Mouse (Mus musculus) testis, adult 2 months (tissue): ENCODE results near the gene Zbtb22. TPM values are rescaled to one million over a fixed set of nuclear protein-coding genes. Genes with fewer than 3 reads are reported as not detected.

Experiments
- H3K27ac ChIP-seq: fragments of 200-500 bp; 2 replicates; pipeline ENCODE4 v1.5.1; 2012; ENCODE audit warnings: low read depth, low read length; ENCODE audit not compliant: control insufficient read depth, insufficient read depth
- H3K27me3 ChIP-seq: fragments of 200-500 bp; 2 replicates; pipeline ENCODE4 v1.6.1; 2012; ENCODE audit warnings: mild to moderate bottlenecking, low read length, moderate library complexity; ENCODE audit not compliant: control insufficient read depth, insufficient read depth
- H3K36me3 ChIP-seq: fragments of 200-500 bp; 2 replicates; pipeline ENCODE4 v1.6.1; 2012; ENCODE audit warnings: mild to moderate bottlenecking, low read length; ENCODE audit not compliant: control insufficient read depth, insufficient read depth
- H3K4me1 ChIP-seq: fragments of 200-500 bp; 2 replicates; pipeline ENCODE4 v1.6.1; 2012; ENCODE audit warnings: low read length; ENCODE audit not compliant: control insufficient read depth, insufficient read depth
- H3K4me3 ChIP-seq: fragments of 200-500 bp; 2 replicates; pipeline ENCODE4 v1.5.1; 2012; ENCODE audit warnings: low read depth, mild to moderate bottlenecking, low read length, moderate library complexity, mixed read lengths; ENCODE audit not compliant: control insufficient read depth
- CTCF ChIP-seq: fragments of 200-500 bp; IDR thresholded peaks from 2 replicates; pipeline ENCODE4 v1.5.1; 2012; ENCODE audit warnings: low read depth, mild to moderate bottlenecking, inconsistent platforms, low read length, moderate library complexity; ENCODE audit not compliant: control insufficient read depth, insufficient read depth, insufficient replicate concordance
- POLR2A ChIP-seq: fragments of 200-500 bp; IDR thresholded peaks from 2 replicates; pipeline ENCODE4 v1.6.1; 2012; ENCODE audit warnings: low read depth, mild to moderate bottlenecking, inconsistent platforms, low read length, moderate library complexity; ENCODE audit not compliant: control insufficient read depth
- polyA plus RNA-seq: library from polyadenylated mRNA; depleted of rRNA; stranded (reverse); fragments of >200 nt; gene quantifications from 2 replicates; pipeline ENCODE4 v1.2.3, GENCODE M21; 2012; rRNA removed

Gene Zbtb22
- polyA plus RNA-seq, 1 experiment: 66.5 TPM

- no peaks in the 10 kb centered on the region for H3K27me3 ChIP-seq
- no peaks in the 10 kb centered on the region for H3K36me3 ChIP-seq
- no peaks in the 10 kb centered on the region; the same call in none of the 2 replicates for H3K4me1 ChIP-seq
- H3K4me3 ChIP-seq: no peak overlapping the region
- H3K27ac ChIP-seq: no peak overlapping the region
- TF ChIP-seq CTCF (no peak), POLR2A (no peak)
Measured at GRCm38 (mm10) chr17:33965082-33965845, 49.6 kb downstream of the Zbtb22 start.

- H3K4me3 ChIP-seq: no peak overlapping the region
- no peaks in the 10 kb centered on the region for H3K36me3 ChIP-seq
- TF ChIP-seq POLR2A (no peak), CTCF (no peak)
- H3K4me1 ChIP-seq: no peaks in the 10 kb centered on the region; the same call in none of the 2 replicates
- H3K27me3 ChIP-seq: no peaks in the 10 kb centered on the region
- H3K27ac ChIP-seq: no peak overlapping the region
Measured at GRCm38 (mm10) chr17:33965846-33966550, 50.3 kb downstream of the Zbtb22 start.

- no peak overlapping the region for H3K27ac ChIP-seq
- no peaks in the 10 kb centered on the region; the same call in none of the 2 replicates for H3K4me1 ChIP-seq
- TF ChIP-seq CTCF: peak; percentile 93
- no peak for TF ChIP-seq POLR2A
- H3K27me3 ChIP-seq: no peaks in the 10 kb centered on the region
- no peaks in the 10 kb centered on the region for H3K36me3 ChIP-seq
- H3K4me3 ChIP-seq: no peak overlapping the region
Measured at GRCm38 (mm10) chr17:33968489-33968888, 52.8 kb downstream of the Zbtb22 start.

Other genes starting within 250 kb of the Zbtb22 start
- gene Hnrnpm, start 229.0 kb upstream of the Zbtb22 start, polyA plus RNA-seq: 75.6 and 92.2 TPM in 2 replicates
- gene March2, start 197.2 kb upstream of the Zbtb22 start, polyA plus RNA-seq: 92.4 and 96.3 TPM in 2 replicates
- gene Rab11b, start 155.4 kb upstream of the Zbtb22 start, polyA plus RNA-seq: 184 and 196 TPM in 2 replicates
- 3.3 and 4.3 TPM in 2 replicates for gene Angptl4, start 134.1 kb upstream of the Zbtb22 start, polyA plus RNA-seq
- 146 and 156 TPM in 2 replicates for gene Kank3, start 105.4 kb upstream of the Zbtb22 start, polyA plus RNA-seq
- 716 and 819 TPM in 2 replicates for gene Rps28, start 91.3 kb upstream of the Zbtb22 start, polyA plus RNA-seq
- gene Ndufa7, start 91.3 kb upstream of the Zbtb22 start, polyA plus RNA-seq: 601 and 663 TPM in 2 replicates
- 264 and 291 TPM in 2 replicates for gene Cd320, start 72.8 kb upstream of the Zbtb22 start, polyA plus RNA-seq
- not detected in 2 replicates for gene Gm7029, start 42.1 kb upstream of the Zbtb22 start, polyA plus RNA-seq
- 7.7 and 8.6 TPM in 2 replicates for gene Kifc1, start 25.2 kb upstream of the Zbtb22 start, polyA plus RNA-seq
- not detected in 2 replicates for gene Platr17, start 10.8 kb upstream of the Zbtb22 start, polyA plus RNA-seq
- 157 and 183 TPM in 2 replicates for gene Daxx, start 6.5 kb upstream of the Zbtb22 start, polyA plus RNA-seq
- 71.7 and 80.8 TPM in 2 replicates for gene Tapbp, start within 50 bp of the Zbtb22 start, polyA plus RNA-seq
- gene Rgl2, start 13.6 kb downstream of the Zbtb22 start, polyA plus RNA-seq: 83.4 and 93.0 TPM in 2 replicates
- 54.8 and 58.7 TPM in 2 replicates for gene Pfdn6, start 24.4 kb downstream of the Zbtb22 start, polyA plus RNA-seq
- 25.1 and 25.4 TPM in 2 replicates for gene Wdr46, start 24.8 kb downstream of the Zbtb22 start, polyA plus RNA-seq
- gene B3galt4, start 35.6 kb downstream of the Zbtb22 start, polyA plus RNA-seq: 9.1 and 10.4 TPM in 2 replicates
- 45.7 and 48.5 TPM in 2 replicates for gene Vps52, start 39.9 kb downstream of the Zbtb22 start, polyA plus RNA-seq
- 212 and 239 TPM in 2 replicates for gene Rps18, start 40.1 kb downstream of the Zbtb22 start, polyA plus RNA-seq
- 276 and 298 TPM in 2 replicates for gene H2-K1, start 84.4 kb downstream of the Zbtb22 start, polyA plus RNA-seq
- gene Ring1, start 108.8 kb downstream of the Zbtb22 start, polyA plus RNA-seq: 27.8 and 31.4 TPM in 2 replicates
- 24.5 and 25.0 TPM in 2 replicates for gene H2-Ke6, start 112.2 kb downstream of the Zbtb22 start, polyA plus RNA-seq
- gene Slc39a7, start 115.8 kb downstream of the Zbtb22 start, polyA plus RNA-seq: 33.4 and 36.3 TPM in 2 replicates
- gene Rxrb, start 115.9 kb downstream of the Zbtb22 start, polyA plus RNA-seq: 25.5 and 28.0 TPM in 2 replicates
- 2.4 and 2.8 TPM in 2 replicates for gene Col11a2, start 123.5 kb downstream of the Zbtb22 start, polyA plus RNA-seq
- gene H2-Oa, start 176.4 kb downstream of the Zbtb22 start, polyA plus RNA-seq: 0.10 and 0.22 TPM in 2 replicates
- gene H2-DMa, start 203.6 kb downstream of the Zbtb22 start, polyA plus RNA-seq: 33.8 and 40.7 TPM in 2 replicates
- 164 and 178 TPM in 2 replicates for gene Brd2, start 206.7 kb downstream of the Zbtb22 start, polyA plus RNA-seq
- gene H2-DMb2, start 227.4 kb downstream of the Zbtb22 start, polyA plus RNA-seq: 0.27 and 0.41 TPM in 2 replicates
- gene H2-DMb1, start 237.2 kb downstream of the Zbtb22 start, polyA plus RNA-seq: 8.0 and 9.5 TPM in 2 replicates